Mouse (Mus musculus) stomach, embryonic 14.5 days (tissue): Measurements from ENCODE around the gene Ttc33. TPM values are rescaled to one million over a fixed set of nuclear protein-coding genes. Genes with fewer than 3 reads are reported as not detected.

ENCODE experiments used
- ATAC-seq: fragments of 200-750 bp; cut with Nextera tagmentation; 2 replicates; pipeline ENCODE4 v1.8.0; 2017; ENCODE audit warnings: low read depth, moderate TSS enrichment; ENCODE audit not compliant: insufficient number of reproducible peaks, insufficient read depth, low FRiP score
- H3K27ac ChIP-seq: fragments of 300-500 bp; sonication (generic); 2 replicates; pipeline ENCODE4 v1.5.1; 2014; ENCODE audit warnings: mild to moderate bottlenecking, low read length, moderate library complexity, mixed read lengths
- H3K27me3 ChIP-seq: fragments of 300-500 bp; sonication (generic); 2 replicates; pipeline ENCODE4 v1.6.1; 2014; ENCODE audit warnings: low read length, control low read depth, mixed read lengths; ENCODE audit not compliant: control insufficient read depth, insufficient read depth
- H3K36me3 ChIP-seq: fragments of 300-500 bp; sonication (generic); 2 replicates; pipeline ENCODE4 v1.6.1; 2014; ENCODE audit warnings: mild to moderate bottlenecking, control low read depth, low read length, moderate library complexity, mixed read lengths; ENCODE audit not compliant: control insufficient read depth, insufficient read depth
- H3K4me1 ChIP-seq: fragments of 300-500 bp; sonication (generic); 2 replicates; pipeline ENCODE4 v1.6.1; 2014; ENCODE audit warnings: low read length, control low read depth, mixed read lengths; ENCODE audit not compliant: control insufficient read depth, insufficient read depth
- H3K4me2 ChIP-seq: fragments of 300-500 bp; sonication (generic); replicated peaks from 2 replicates; pipeline ENCODE4 v1.6.1; 2014; ENCODE audit warnings: low read depth, low read length, control low read depth
- H3K4me3 ChIP-seq: fragments of 300-500 bp; sonication (generic); 2 replicates; pipeline ENCODE4 v1.5.1; 2014; ENCODE audit warnings: low read depth, low read length, control low read depth
- H3K9ac ChIP-seq: fragments of 300-500 bp; sonication (generic); replicated peaks from 2 replicates; pipeline ENCODE4 v1.6.1; 2014; ENCODE audit warnings: low read depth, mild to moderate bottlenecking, control low read depth, low read length, moderate library complexity, mixed read lengths
- H3K9me3 ChIP-seq: fragments of 300-500 bp; sonication (generic); 2 replicates; pipeline ENCODE4 v1.6.1; 2016; ENCODE audit warnings: low read depth, low read length, control low read depth; ENCODE audit not compliant: control insufficient read depth
- WGBS: fragments of 180-500 bp; shearing (Covaris S2); extraction: QIAGEN DNeasy Blood & Tissue Kit; methylation state at CpG from one replicate; pipeline ENCODE4 v1.1.7; 2014; 5-methylcytosine and 5-hydroxymethylcytosine counted together
- polyA plus RNA-seq: library from polyadenylated mRNA; unstranded; fragments of >200 nt; fragmentation: Nextera tagmentation; extraction: Ambion mirVana; gene quantifications from 2 replicates; pipeline ENCODE4 v1.2.1, GENCODE M21; 2014

Gene Ttc33
- polyA plus RNA-seq, 1 experiment from 2014 or later, result 47.6 TPM

DNA sequence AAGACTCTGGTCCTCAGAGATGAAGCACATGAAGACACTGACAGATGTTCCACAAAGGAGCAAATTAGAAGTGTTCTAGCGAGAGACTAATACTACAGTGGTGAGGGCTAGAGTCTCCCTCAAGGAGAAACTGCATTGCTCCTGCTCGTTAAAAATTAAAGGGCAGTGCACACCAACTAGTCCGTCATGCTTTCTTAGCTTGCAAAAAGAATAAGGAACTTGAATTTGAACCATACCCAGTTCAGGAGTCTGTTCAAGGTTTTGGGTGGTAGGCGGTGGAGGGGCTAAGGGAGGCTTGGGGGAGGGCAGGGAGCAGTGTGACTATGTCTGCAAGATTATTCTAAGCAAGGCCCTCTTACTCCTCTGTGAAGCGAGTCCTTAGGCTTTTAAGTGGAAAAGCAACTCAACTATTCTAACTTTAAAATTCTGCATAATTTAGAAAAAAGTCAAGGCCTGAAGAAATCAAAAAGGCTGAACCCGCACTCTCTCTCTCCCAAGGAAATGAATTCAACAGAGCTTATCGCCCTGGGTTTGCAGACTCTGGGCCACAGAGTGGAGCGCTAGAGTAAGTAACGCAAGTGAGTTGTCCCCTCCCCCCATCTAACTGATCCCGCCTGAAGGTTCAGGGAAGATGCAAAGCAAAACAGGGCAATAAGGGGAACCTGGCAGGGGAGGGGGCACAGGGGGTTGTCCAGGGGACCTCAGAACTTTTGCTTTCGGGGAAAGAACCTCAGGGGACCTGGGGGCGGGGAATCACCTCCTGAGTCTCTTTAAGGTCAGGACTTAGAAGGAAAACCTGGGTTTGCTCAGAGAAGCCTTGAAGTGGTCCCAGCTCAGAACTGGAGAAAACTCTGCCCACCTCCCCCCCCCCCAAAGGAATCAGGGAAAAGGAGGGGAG is 56.2 kb downstream of the Ttc33 start:
- H3K36me3 ChIP-seq, result no peaks in the 10 kb centered on the region
- no peak for ATAC-seq
- H3K4me3 ChIP-seq, result peak overlapping the region; percentile 60
- peak overlapping the region; percentile 100 for H3K4me2 ChIP-seq
- H3K27me3 ChIP-seq, result no peaks in the 10 kb centered on the region
- no peak overlapping the region for H3K27ac ChIP-seq
- H3K9me3 ChIP-seq, result no peaks in the 10 kb centered on the region
- WGBS, result 30% methylated on average over 12 of the region's 12 CpGs
- H3K9ac ChIP-seq, result peak overlapping the region; percentile 34; the same call in 1 of the 2 replicates
- peaks cover 12% of the 10 kb centered on the region; the same call in 1 of the 2 replicates for H3K4me1 ChIP-seq

DNA sequence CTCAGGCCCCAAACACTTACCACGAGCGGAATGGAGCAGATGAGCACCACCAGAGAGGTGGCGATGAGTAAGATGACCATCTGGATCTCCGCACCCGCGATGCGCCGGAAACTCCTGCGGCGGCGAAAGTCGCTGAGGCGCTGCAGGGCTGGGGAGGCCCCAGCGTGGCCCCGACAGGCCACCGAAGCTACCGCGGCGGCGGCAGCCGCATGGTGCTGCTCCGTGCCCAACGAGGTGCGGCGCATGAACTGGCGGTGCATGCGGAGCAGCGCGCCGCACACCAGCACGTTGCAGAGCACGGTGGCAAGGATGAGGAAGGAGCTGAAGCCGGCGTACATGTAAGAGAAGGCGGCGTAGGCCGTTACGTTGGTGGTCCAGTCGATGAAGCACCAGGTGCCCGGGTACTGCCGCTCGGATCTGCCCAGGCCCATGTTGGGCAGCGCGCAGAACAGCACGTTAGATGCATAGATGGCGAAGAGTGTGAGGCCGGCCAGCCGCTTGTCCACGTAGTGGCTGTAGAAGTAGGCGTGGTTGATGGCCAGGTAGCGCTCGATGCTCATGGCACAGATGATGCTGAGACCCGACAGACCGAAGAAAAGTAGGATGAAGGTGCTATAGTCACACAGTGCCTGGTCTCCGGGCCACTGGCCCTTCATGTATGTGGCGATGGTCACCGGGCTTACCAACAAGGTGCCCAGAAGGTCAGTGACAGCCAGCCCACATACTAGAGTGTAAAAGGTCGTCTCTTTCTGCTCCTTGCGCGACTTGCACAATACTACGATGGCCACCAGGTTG is 57.1 kb downstream of the Ttc33 start:
- peaks cover 12% of the 10 kb centered on the region; the same call in 1 of the 2 replicates for H3K4me1 ChIP-seq
- 2% methylated on average over 61 of the region's 61 CpGs for WGBS
- H3K4me2 ChIP-seq, result peak overlapping the region; percentile 100
- peak overlapping the region; percentile 60 for H3K4me3 ChIP-seq
- no peaks in the 10 kb centered on the region for H3K36me3 ChIP-seq
- H3K9me3 ChIP-seq, result no peaks in the 10 kb centered on the region
- H3K27me3 ChIP-seq, result no peaks in the 10 kb centered on the region
- ATAC-seq, result 0 out of 2 replicates have a peak, but pooled peaks have one; percentile 8
- H3K27ac ChIP-seq, result no peak overlapping the region
- H3K9ac ChIP-seq, result peak overlapping the region; percentile 34; the same call in 1 of the 2 replicates

DNA sequence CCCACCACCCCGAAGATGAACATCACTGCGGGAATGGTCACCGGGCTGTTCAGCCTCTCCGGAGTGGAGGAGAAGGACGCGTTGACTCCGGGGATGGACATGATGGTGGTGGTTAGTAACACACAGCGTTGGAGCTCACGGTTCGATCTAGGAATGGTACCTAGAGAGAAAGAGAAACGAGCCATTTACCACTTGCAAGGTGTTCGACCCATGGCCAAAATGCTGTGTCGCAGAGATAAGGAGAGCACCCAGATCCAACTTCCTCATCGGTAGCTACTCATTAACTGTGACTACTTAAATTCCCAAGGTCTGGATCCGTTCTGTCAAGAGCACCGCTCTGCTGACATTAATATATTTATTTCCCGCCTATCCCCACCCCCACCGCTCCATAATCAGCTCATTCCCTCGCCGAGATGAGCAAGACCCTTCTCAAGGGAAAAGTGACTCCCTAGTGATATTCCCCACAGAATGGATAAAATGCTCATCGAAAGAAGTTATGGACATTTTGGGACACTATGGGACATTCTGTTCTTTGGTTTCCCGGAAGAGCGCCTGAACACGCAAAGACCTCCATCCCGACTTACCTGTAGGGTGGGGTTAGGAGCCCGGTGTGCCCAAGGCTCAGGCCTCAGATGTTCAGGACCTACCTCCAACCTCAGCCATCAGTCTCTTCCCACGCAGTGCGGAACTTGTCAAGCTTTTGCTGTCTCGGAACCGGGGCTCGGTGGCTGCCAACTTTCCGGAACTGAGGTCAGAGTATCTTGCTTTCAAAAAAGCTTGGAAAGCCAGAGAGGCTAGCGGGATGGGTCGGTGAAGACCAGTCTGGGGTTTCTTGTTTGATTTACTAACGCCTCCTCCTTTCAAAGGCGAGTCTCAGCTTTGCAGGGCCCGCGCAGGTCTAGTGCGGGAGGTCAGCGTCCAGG is 58.0 kb downstream of the Ttc33 start:
- ATAC-seq, result no peak
- WGBS, result 6% methylated on average over 40 of the region's 40 CpGs
- H3K4me2 ChIP-seq, result peak overlapping the region; percentile 100
- H3K9ac ChIP-seq, result peak overlapping the region; percentile 21; the same call in 1 of the 2 replicates
- H3K27ac ChIP-seq, result no peak overlapping the region
- H3K4me3 ChIP-seq, result peak overlapping the region; percentile 60
- peaks cover 12% of the 10 kb centered on the region; the same call in 1 of the 2 replicates for H3K4me1 ChIP-seq
- H3K27me3 ChIP-seq, result no peaks in the 10 kb centered on the region
- H3K36me3 ChIP-seq, result no peaks in the 10 kb centered on the region
- no peaks in the 10 kb centered on the region for H3K9me3 ChIP-seq

DNA sequence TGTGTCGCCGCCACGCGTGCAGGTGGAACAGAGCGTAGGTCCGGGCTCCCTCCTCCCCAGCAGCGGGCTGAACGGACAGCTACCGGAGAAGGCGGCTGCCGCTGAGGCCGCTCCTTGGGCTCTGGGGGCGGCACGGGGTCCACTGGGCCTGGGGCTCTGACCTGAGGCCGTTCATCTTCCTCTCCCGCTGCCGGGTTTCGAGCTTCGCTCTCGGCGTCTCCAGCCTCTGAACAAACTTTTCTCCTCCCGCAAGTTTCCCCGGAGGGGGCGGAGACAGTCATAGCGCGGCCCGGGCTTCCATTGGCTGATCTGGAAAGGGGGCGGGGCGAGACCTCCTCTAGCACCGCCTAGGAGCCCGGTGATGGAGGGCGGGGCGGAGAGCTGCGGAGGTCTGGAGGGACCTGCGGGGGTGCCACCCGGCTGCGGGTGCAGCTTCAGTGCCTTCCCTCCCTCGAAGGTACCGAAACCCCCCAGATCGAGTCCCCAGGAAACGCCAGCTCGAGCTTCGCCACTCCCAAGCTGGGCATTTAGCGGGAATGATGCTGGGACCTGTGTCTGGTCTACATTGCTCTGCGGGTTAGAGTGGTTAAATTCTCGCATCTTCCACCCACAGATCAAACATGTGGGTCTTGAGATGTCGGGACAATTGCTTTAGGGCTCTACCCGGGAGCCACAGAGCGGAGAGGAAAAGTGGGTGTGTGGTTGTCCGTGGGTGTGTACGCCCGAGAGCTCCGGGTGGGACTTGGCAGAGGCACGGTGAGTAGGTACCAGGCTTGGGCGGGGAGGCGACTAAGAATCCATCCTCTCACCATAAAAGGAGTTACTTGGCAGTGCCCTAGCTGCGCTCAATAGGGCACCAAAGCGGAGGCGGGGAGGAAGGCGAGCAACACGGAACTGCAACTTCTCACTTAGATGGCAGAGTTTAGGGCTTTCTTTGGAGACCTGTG is 58.9 kb downstream of the Ttc33 start, which contains the start of gene Ptger4:
TSS of gene Ptger4 (minus strand) at position 229 of the 947 bp plus-strand sequence.
- peak; percentile 96 for ATAC-seq
- under 1% methylated on average over 60 of the region's 61 CpGs for WGBS
- no peak within 1 kb of the TSS for H3K27ac ChIP-seq

DNA sequence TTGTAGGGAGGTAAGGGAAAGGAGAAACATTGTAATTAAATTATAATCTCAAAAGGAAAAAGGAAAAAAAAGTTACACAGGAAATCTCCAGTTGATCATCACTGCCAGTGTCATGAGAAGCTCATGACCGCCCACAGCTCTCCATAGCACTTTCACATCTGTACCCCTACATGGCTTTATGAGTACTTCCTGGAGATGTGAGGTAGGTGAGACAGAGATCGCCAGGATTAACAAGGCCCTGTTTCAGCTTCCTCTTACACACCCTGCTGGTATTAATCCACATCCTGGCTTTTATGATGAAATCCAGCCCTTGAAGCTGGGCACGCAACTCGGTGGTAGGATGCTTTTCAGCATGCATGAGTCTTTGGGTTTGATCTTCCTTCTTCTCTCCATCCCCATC is 64.9 kb downstream of the Ttc33 start:
- Histone ChIP-seq H3K9ac (no peak overlapping the region), H3K27ac (no peak overlapping the region), H3K9me3 (no peaks in the 10 kb centered on the region), H3K4me1 (no peaks in the 10 kb centered on the region), H3K4me3 (no peak overlapping the region), H3K4me2 (no peak overlapping the region), H3K36me3 (no peaks in the 10 kb centered on the region), H3K27me3 (no peaks in the 10 kb centered on the region)
- 83% methylated on average over 4 of the region's 4 CpGs for WGBS
- no peak for ATAC-seq

More for the DNA sequence above, 58.9 kb downstream of the Ttc33 start, which contains the start of gene Ptger4:
- H3K4me2 ChIP-seq, result peak within 1 kb of the TSS; percentile 100
- peak within 1 kb of the TSS; percentile 21; the same call in 1 of the 2 replicates for H3K9ac ChIP-seq
- no peaks in the 10 kb centered on the region for H3K36me3 ChIP-seq
- peaks cover 12% of the 10 kb centered on the region; the same call in 1 of the 2 replicates for H3K4me1 ChIP-seq
- H3K27me3 ChIP-seq, result no peaks in the 10 kb centered on the region
- H3K9me3 ChIP-seq, result no peaks in the 10 kb centered on the region
- peak within 1 kb of the TSS; percentile 60 for H3K4me3 ChIP-seq

DNA sequence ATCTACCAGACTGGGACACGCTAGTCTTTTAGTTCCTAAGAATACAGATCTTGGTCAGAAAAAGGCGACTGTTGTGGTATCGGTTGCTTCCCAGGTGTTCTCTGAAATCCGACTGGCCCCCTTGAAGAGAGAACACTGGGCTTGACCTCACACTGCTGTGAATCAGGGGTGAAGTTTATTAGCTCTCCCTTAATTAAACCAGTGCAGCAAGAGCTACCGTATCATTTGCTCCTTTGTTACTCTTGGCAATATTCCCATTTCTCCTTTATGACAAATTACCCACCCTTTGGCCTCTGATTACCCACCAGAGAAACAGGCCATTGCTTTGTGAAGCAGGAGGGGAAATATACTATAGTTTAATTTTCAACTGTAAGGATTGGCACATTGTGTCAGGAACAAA is 74.9 kb downstream of the Ttc33 start:
- 63% methylated on average over 5 of the region's 5 CpGs for WGBS
- Histone ChIP-seq H3K9ac (no peak overlapping the region), H3K4me2 (no peak overlapping the region), H3K4me3 (no peak overlapping the region), H3K4me1 (peaks cover 5% of the 10 kb centered on the region; the same call in 1 of the 2 replicates), H3K27me3 (no peaks in the 10 kb centered on the region), H3K36me3 (no peaks in the 10 kb centered on the region), H3K27ac (no peak overlapping the region), H3K9me3 (no peaks in the 10 kb centered on the region)
- no peak for ATAC-seq

DNA sequence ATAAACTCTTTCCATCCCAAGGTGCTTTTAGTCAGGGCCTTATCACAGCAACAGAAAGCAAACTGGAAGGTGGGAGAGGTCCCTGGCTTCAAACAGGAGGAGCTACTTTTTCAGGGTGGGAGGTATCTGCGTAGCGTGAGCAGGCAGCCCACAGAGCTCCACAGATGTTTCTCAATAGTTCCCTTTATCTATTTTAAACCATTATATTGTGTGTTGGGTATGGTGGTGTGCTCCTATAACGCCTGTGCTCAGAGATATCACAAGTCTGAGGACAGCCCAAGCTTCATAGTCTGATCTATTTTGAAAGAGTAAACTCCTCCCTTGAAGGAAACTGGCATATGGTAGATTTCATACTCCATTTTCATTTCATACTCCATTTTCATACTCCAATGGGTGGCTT is 75.7 kb downstream of the Ttc33 start:
- H3K27me3 ChIP-seq, result no peaks in the 10 kb centered on the region
- H3K27ac ChIP-seq, result no peak overlapping the region
- no peak for ATAC-seq
- H3K36me3 ChIP-seq, result no peaks in the 10 kb centered on the region
- H3K4me3 ChIP-seq, result no peak overlapping the region
- 79% methylated on average over 3 of the region's 3 CpGs for WGBS
- H3K4me1 ChIP-seq, result peaks cover 5% of the 10 kb centered on the region; the same call in 1 of the 2 replicates
- H3K4me2 ChIP-seq, result no peak overlapping the region
- H3K9me3 ChIP-seq, result no peaks in the 10 kb centered on the region
- H3K9ac ChIP-seq, result no peak overlapping the region
